In the genomic region with DNA sequence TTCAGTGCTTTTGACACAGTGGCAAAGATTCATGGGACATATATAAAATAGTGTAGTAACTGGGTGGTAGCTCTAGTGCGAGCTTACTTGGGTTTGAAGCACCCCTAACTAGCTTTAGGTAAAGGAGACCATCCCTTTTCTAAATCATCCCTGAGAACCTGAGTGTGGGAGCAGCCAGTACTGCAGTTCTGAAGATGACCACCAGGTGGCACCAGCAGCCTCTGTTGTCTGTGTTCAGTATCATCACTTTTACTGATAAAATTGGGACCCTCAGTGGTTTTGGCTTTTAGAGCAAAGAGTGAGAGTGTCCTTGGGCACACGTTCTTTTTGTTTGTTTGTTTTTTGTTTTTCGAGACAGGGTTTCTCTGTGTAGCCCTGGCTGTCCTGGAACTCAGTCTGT, we compare ENCODE assay signal across 8 mouse cellular contexts. TPM values are rescaled to one million over a fixed set of nuclear protein-coding genes. Genes with fewer than 3 reads are reported as not detected.
DNase-seq lines count a peak whose midpoint lies in the region; ATAC-seq and TF ChIP-seq lines count a peak whose summit lies in the region.

No protein-coding gene starts in this region.

- no peak overlapping the region for H3K27ac ChIP-seq in intestine, postnatal 0 days (ENCODE audit: low read depth, low read length)
- no peak overlapping the region for H3K27ac ChIP-seq in intestine, embryonic 16.5 days (ENCODE audit: low read length)
- no peak overlapping the region for H3K27ac ChIP-seq in kidney, postnatal 0 days
- no peak overlapping the region for H3K27ac ChIP-seq in liver, embryonic 14.5 days
- no peak overlapping the region for H3K27ac ChIP-seq in neural tube, embryonic 14.5 days (ENCODE audit: low read depth, low read length)

- no peak for TF ChIP-seq EP300 in liver, embryonic 14.5 days (IDR thresholded peaks at IDR 0.05; ENCODE audit: low read depth)

- H3K9ac ChIP-seq in intestine, postnatal 0 days (ENCODE audit: low read depth, low read length) = no peak overlapping the region
- no peak overlapping the region for H3K9ac ChIP-seq in intestine, embryonic 16.5 days (ENCODE audit: low read depth, low read length)
- H3K9ac ChIP-seq in kidney, postnatal 0 days (ENCODE audit: low read depth, low read length) = no peak overlapping the region
- H3K9ac ChIP-seq in liver, embryonic 14.5 days (replicated peaks) = no peak overlapping the region
- H3K9ac ChIP-seq in neural tube, embryonic 14.5 days (replicated peaks; ENCODE audit: low read depth, low read length) = no peak overlapping the region

- H3K4me3 ChIP-seq in intestine, postnatal 0 days (ENCODE audit: low read depth, low read length) = no peak overlapping the region
- no peak overlapping the region for H3K4me3 ChIP-seq in intestine, embryonic 16.5 days (ENCODE audit: low read length)
- H3K4me3 ChIP-seq in kidney, postnatal 0 days (replicated peaks; ENCODE audit: low read depth, low read length) = no peak overlapping the region
- no peak overlapping the region for H3K4me3 ChIP-seq in liver, embryonic 14.5 days (ENCODE audit: insufficient read depth in 1 of 2, low read depth in 2 of 2, low read length in 2 of 2)
- H3K4me3 ChIP-seq in neural tube, embryonic 14.5 days (ENCODE audit: low read depth, low read length) = 0 out of 2 replicates have a peak overlapping the region, but pooled peaks have one; percentile 69

- DNase-seq in cerebellum, adult 8-10 months = peak; percentile 83
- DNase-seq in gastrocnemius, adult 8-10 months (ENCODE audit: low spot score in 2 of 2) = peak; percentile 52 to 57
- peak; percentile 86 for DNase-seq in kidney, postnatal 0 days (ENCODE audit: low spot score)
- DNase-seq in liver, embryonic 14.5 days (ENCODE audit: low read depth in 3 of 3, low spot score in 3 of 3) = peak; percentile 59 to 61 (median 60)
- peak; percentile 51 to 56 for DNase-seq in thymus, adult 18-20 months

- H3K36me3 ChIP-seq in intestine, postnatal 0 days (ENCODE audit: control insufficient read depth, insufficient read depth) = peaks cover 26% of the 10 kb centered on the region
- H3K36me3 ChIP-seq in intestine, embryonic 16.5 days (ENCODE audit: control insufficient read depth, insufficient read depth, low read length) = peaks cover 13% of the 10 kb centered on the region
- peaks cover 17% of the 10 kb centered on the region for H3K36me3 ChIP-seq in kidney, postnatal 0 days (ENCODE audit: insufficient read depth, low read length)
- H3K36me3 ChIP-seq in liver, embryonic 14.5 days (replicated peaks; ENCODE audit: control insufficient read depth, insufficient read depth, low read depth) = peaks cover 8% of the 10 kb centered on the region
- peaks cover 8% of the 10 kb centered on the region for H3K36me3 ChIP-seq in neural tube, embryonic 14.5 days (ENCODE audit: control insufficient read depth, insufficient read depth, low read length)

- peak; percentile 89 for TF ChIP-seq CTCF in intestine, postnatal 0 days (IDR thresholded peaks at IDR 0.05; ENCODE audit: low read depth)
- peak; percentile 94 for TF ChIP-seq CTCF in kidney, postnatal 0 days (IDR thresholded peaks at IDR 0.05; ENCODE audit: low read depth)
- peak; percentile 94 for TF ChIP-seq CTCF in liver, embryonic 14.5 days (IDR thresholded peaks at IDR 0.05; ENCODE audit: low read depth)

- no peaks in the 10 kb centered on the region; the same call in 1 of the 2 replicates for H3K4me1 ChIP-seq in intestine, postnatal 0 days (replicated peaks; ENCODE audit: control insufficient read depth, insufficient read depth, low read length)
- peaks cover 5% of the 10 kb centered on the region for H3K4me1 ChIP-seq in intestine, embryonic 16.5 days (ENCODE audit: control insufficient read depth, insufficient read depth, low read length)
- no peaks in the 10 kb centered on the region; the same call in 1 of the 2 replicates for H3K4me1 ChIP-seq in kidney, postnatal 0 days (replicated peaks; ENCODE audit: insufficient read depth, low read length)
- H3K4me1 ChIP-seq in liver, embryonic 14.5 days (replicated peaks; ENCODE audit: control insufficient read depth in 2 of 2, insufficient read depth in 2 of 2, low read length in 1 of 2) = peaks cover 4 to 6% of the 10 kb centered on the region in 2 experiments; a peak in 2 of 4 replicates
- peaks cover 9% of the 10 kb centered on the region for H3K4me1 ChIP-seq in neural tube, embryonic 14.5 days (ENCODE audit: control insufficient read depth, insufficient read depth, low read length)

- no peaks in the 10 kb centered on the region for H3K9me3 ChIP-seq in intestine, postnatal 0 days (ENCODE audit: control insufficient read depth)
- no peaks in the 10 kb centered on the region for H3K9me3 ChIP-seq in intestine, embryonic 16.5 days (ENCODE audit: control insufficient read depth, low read length)
- no peaks in the 10 kb centered on the region for H3K9me3 ChIP-seq in kidney, postnatal 0 days (replicated peaks; ENCODE audit: low read length)
- no peaks in the 10 kb centered on the region for H3K9me3 ChIP-seq in liver, embryonic 14.5 days (ENCODE audit: control insufficient read depth, low read length)
- H3K9me3 ChIP-seq in neural tube, embryonic 14.5 days (ENCODE audit: control insufficient read depth, low read length) = no peaks in the 10 kb centered on the region

- peak overlapping the region; percentile 73; the same call in 1 of the 2 replicates for H3K4me2 ChIP-seq in intestine, postnatal 0 days (replicated peaks; ENCODE audit: low read depth)
- no peak overlapping the region for H3K4me2 ChIP-seq in intestine, embryonic 16.5 days (ENCODE audit: low read depth, low read length)
- no peak overlapping the region for H3K4me2 ChIP-seq in kidney, postnatal 0 days (ENCODE audit: low read length)
- no peak overlapping the region for H3K4me2 ChIP-seq in liver, embryonic 14.5 days (ENCODE audit: low read depth)
- H3K4me2 ChIP-seq in neural tube, embryonic 14.5 days (ENCODE audit: low read depth, low read length) = no peak overlapping the region

- no peaks in the 10 kb centered on the region for H3K27me3 ChIP-seq in intestine, postnatal 0 days (replicated peaks; ENCODE audit: control insufficient read depth, insufficient read depth, low read length)
- H3K27me3 ChIP-seq in intestine, embryonic 16.5 days (replicated peaks; ENCODE audit: control insufficient read depth, insufficient read depth, low read length) = no peaks in the 10 kb centered on the region
- no peaks in the 10 kb centered on the region for H3K27me3 ChIP-seq in kidney, postnatal 0 days (ENCODE audit: insufficient read depth, low read length)
- H3K27me3 ChIP-seq in liver, embryonic 14.5 days (ENCODE audit: control insufficient read depth, insufficient read depth, low read length) = no peaks in the 10 kb centered on the region
- H3K27me3 ChIP-seq in neural tube, embryonic 14.5 days (ENCODE audit: control insufficient read depth, insufficient read depth, low read length) = no peaks in the 10 kb centered on the region

- 4% methylated on average over 3 of the region's 3 CpGs for WGBS in intestine, postnatal 0 days
- WGBS in intestine, embryonic 16.5 days = 10% methylated on average over 3 of the region's 3 CpGs
- WGBS in kidney, postnatal 0 days = 9% methylated on average over 3 of the region's 3 CpGs
- WGBS in liver, embryonic 14.5 days (ENCODE audit: insufficient replicate concordance) = 1% methylated on average over 3 of the region's 3 CpGs
- WGBS in neural tube, embryonic 14.5 days = 6% methylated on average over 3 of the region's 3 CpGs

- no peak for ATAC-seq in intestine, postnatal 0 days
- ATAC-seq in intestine, embryonic 16.5 days = no peak
- no peak for ATAC-seq in kidney, postnatal 0 days (replicated peaks; ENCODE audit: low FRiP score, low read depth)
- ATAC-seq in liver, embryonic 14.5 days (ENCODE audit: insufficient read depth) = no peak
- ATAC-seq in neural tube, embryonic 14.5 days (ENCODE audit: low read depth) = no peak

RNA-seq across cellular contexts. Expression of gene B4galt7, which starts 1.9 kb away (rescaled TPM):
- 13.9 and 14.3 TPM in 2 replicates for polyA plus RNA-seq in intestine, postnatal 0 days (2015; fragmentation: Nextera tagmentation; extraction: Ambion mirVana)
- 20.7 and 21.6 TPM in 2 replicates for polyA plus RNA-seq in intestine, embryonic 16.5 days (2015; fragmentation: Nextera tagmentation; extraction: Ambion mirVana)
- total RNA-seq in gastrocnemius, adult 8-10 months (2022) = 1 to 10 TPM; 4.8 to 5.8 (median 5.1) TPM
- 20.1 and 22.8 TPM in 2 replicates for polyA plus RNA-seq in kidney, postnatal 0 days (2015; fragmentation: Nextera tagmentation; extraction: Ambion mirVana)
- 5.5 and 5.8 TPM in 2 replicates for polyA plus RNA-seq in liver, embryonic 14.5 days (2012; rRNA removed)
- polyA plus RNA-seq in liver, embryonic 14.5 days (2014; fragmentation: Nextera tagmentation; extraction: Ambion mirVana) = 1.8 and 1.9 TPM in 2 replicates
- polyA plus RNA-seq in neural tube, embryonic 14.5 days (2014; fragmentation: Nextera tagmentation; extraction: Ambion mirVana) = 32.7 and 40.4 TPM in 2 replicates

RNA-seq across cellular contexts. Expression of gene Caml, which starts 21.2 kb away (rescaled TPM):
- polyA plus RNA-seq in intestine, postnatal 0 days (2015; fragmentation: Nextera tagmentation; extraction: Ambion mirVana) = 24.8 and 26.9 TPM in 2 replicates
- 40.7 and 44.0 TPM in 2 replicates for polyA plus RNA-seq in intestine, embryonic 16.5 days (2015; fragmentation: Nextera tagmentation; extraction: Ambion mirVana)
- 10 to 100 TPM in 1 of 4 experiments, 1 to 10 TPM in 3; 7.8 to 11.9 (median 8.7) TPM for total RNA-seq in gastrocnemius, adult 8-10 months (2022)
- 50.6 and 53.0 TPM in 2 replicates for polyA plus RNA-seq in kidney, postnatal 0 days (2015; fragmentation: Nextera tagmentation; extraction: Ambion mirVana)
- 7.4 and 12.4 TPM in 2 replicates for polyA plus RNA-seq in liver, embryonic 14.5 days (2012; rRNA removed)
- polyA plus RNA-seq in liver, embryonic 14.5 days (2014; fragmentation: Nextera tagmentation; extraction: Ambion mirVana) = 13.4 and 13.5 TPM in 2 replicates
- 112 and 118 TPM in 2 replicates for polyA plus RNA-seq in neural tube, embryonic 14.5 days (2014; fragmentation: Nextera tagmentation; extraction: Ambion mirVana)

RNA-seq across cellular contexts. Expression of gene Tmed9, which starts 28.1 kb away (rescaled TPM):
- 57.3 and 63.3 TPM in 2 replicates for polyA plus RNA-seq in intestine, postnatal 0 days (2015; fragmentation: Nextera tagmentation; extraction: Ambion mirVana)
- 121 and 131 TPM in 2 replicates for polyA plus RNA-seq in intestine, embryonic 16.5 days (2015; fragmentation: Nextera tagmentation; extraction: Ambion mirVana)
- 10 to 100 TPM; 54.1 to 64.0 (median 60.1) TPM for total RNA-seq in gastrocnemius, adult 8-10 months (2022)
- 136 and 160 TPM in 2 replicates for polyA plus RNA-seq in kidney, postnatal 0 days (2015; fragmentation: Nextera tagmentation; extraction: Ambion mirVana)
- polyA plus RNA-seq in liver, embryonic 14.5 days (2012; rRNA removed) = 36.9 and 58.3 TPM in 2 replicates
- polyA plus RNA-seq in liver, embryonic 14.5 days (2014; fragmentation: Nextera tagmentation; extraction: Ambion mirVana) = 19.5 and 20.7 TPM in 2 replicates
- polyA plus RNA-seq in neural tube, embryonic 14.5 days (2014; fragmentation: Nextera tagmentation; extraction: Ambion mirVana) = 49.3 and 57.0 TPM in 2 replicates

RNA-seq across cellular contexts. Expression of gene Fam193b, which starts 30.7 kb away (rescaled TPM):
- polyA plus RNA-seq in intestine, postnatal 0 days (2015; fragmentation: Nextera tagmentation; extraction: Ambion mirVana) = 10.3 and 12.3 TPM in 2 replicates
- 21.2 and 22.5 TPM in 2 replicates for polyA plus RNA-seq in intestine, embryonic 16.5 days (2015; fragmentation: Nextera tagmentation; extraction: Ambion mirVana)
- 10 to 100 TPM in 3 of 4 experiments, 1 to 10 TPM in 1; 7.8 to 14.0 (median 10.1) TPM for total RNA-seq in gastrocnemius, adult 8-10 months (2022)
- polyA plus RNA-seq in kidney, postnatal 0 days (2015; fragmentation: Nextera tagmentation; extraction: Ambion mirVana) = 23.9 and 24.9 TPM in 2 replicates
- polyA plus RNA-seq in liver, embryonic 14.5 days (2012; rRNA removed) = 18.3 and 20.9 TPM in 2 replicates
- polyA plus RNA-seq in liver, embryonic 14.5 days (2014; fragmentation: Nextera tagmentation; extraction: Ambion mirVana) = 4.0 and 5.0 TPM in 2 replicates
- polyA plus RNA-seq in neural tube, embryonic 14.5 days (2014; fragmentation: Nextera tagmentation; extraction: Ambion mirVana) = 47.1 and 50.1 TPM in 2 replicates

RNA-seq across cellular contexts. Expression of gene Ddx46, which starts 33.2 kb away (rescaled TPM):
- 15.6 and 16.6 TPM in 2 replicates for polyA plus RNA-seq in intestine, postnatal 0 days (2015; fragmentation: Nextera tagmentation; extraction: Ambion mirVana)
- 26.7 and 27.2 TPM in 2 replicates for polyA plus RNA-seq in intestine, embryonic 16.5 days (2015; fragmentation: Nextera tagmentation; extraction: Ambion mirVana)
- total RNA-seq in gastrocnemius, adult 8-10 months (2022) = 10 to 100 TPM; 20.3 to 27.5 (median 23.8) TPM
- polyA plus RNA-seq in kidney, postnatal 0 days (2015; fragmentation: Nextera tagmentation; extraction: Ambion mirVana) = 27.4 and 28.3 TPM in 2 replicates
- polyA plus RNA-seq in liver, embryonic 14.5 days (2012; rRNA removed) = 9.8 and 19.3 TPM in 2 replicates
- polyA plus RNA-seq in liver, embryonic 14.5 days (2014; fragmentation: Nextera tagmentation; extraction: Ambion mirVana) = 17.4 and 19.2 TPM in 2 replicates
- polyA plus RNA-seq in neural tube, embryonic 14.5 days (2014; fragmentation: Nextera tagmentation; extraction: Ambion mirVana) = 31.2 and 35.4 TPM in 2 replicates
